ENCODE assay signal across 9 mouse cellular contexts in genomic region chr12:17371589-17372235, GRCm38 (mm10). TPM values are rescaled to one million over a fixed set of nuclear protein-coding genes. Genes with fewer than 3 reads are reported as not detected.
DNase-seq lines count a peak whose midpoint lies in the region; ATAC-seq and TF ChIP-seq lines count a peak whose summit lies in the region.
"Had no signal": no experiment of that assay in that cellular context is flagged by ENCODE, and none has a peak within 500 bp of the region (broad histone marks: within the 10 kb centered on the region; RNA-seq: fewer than 3 reads in every experiment).

No protein-coding gene starts in this region.

- H3K27ac ChIP-seq in thymus, adult 2 months (ENCODE audit: control insufficient read depth, insufficient read depth, low read length) = no peak overlapping the region
- no peak overlapping the region for H3K27ac ChIP-seq in cortical plate, adult 2 months (ENCODE audit: insufficient read depth, low read length)

- H3K4me3 ChIP-seq in thymus, adult 2 months (ENCODE audit: control insufficient read depth, insufficient read depth, low read length) = no peak overlapping the region
- no peak overlapping the region for H3K4me3 ChIP-seq in cortical plate, adult 2 months (ENCODE audit: insufficient read depth, low read length)

- peaks cover 3% of the 10 kb centered on the region; the same call in 1 of the 2 replicates for H3K36me3 ChIP-seq in thymus, adult 2 months (ENCODE audit: control insufficient read depth, insufficient read depth, low read length)

- no peak for TF ChIP-seq POLR2A in thymus, adult 2 months (IDR thresholded peaks at IDR 0.05; ENCODE audit: control insufficient read depth, extremely low read depth, insufficient read depth, low read length, poor library complexity)
- no peak for TF ChIP-seq POLR2A in cortical plate, adult 2 months (IDR thresholded peaks at IDR 0.05; ENCODE audit: extremely low read depth, insufficient read depth, low read length)

- 94% methylated on average over 8 of the region's 8 CpGs for WGBS in thymus, adult 2 months

- H3K27me3 ChIP-seq in thymus, adult 2 months (ENCODE audit: control insufficient read depth, insufficient read depth, low read length) = no peaks in the 10 kb centered on the region

- TF ChIP-seq CTCF in thymus, adult 2 months (IDR thresholded peaks at IDR 0.05; ENCODE audit: borderline replicate concordance, control insufficient read depth, extremely low read depth, insufficient read depth, low read length, poor library complexity) = no peak
- 0 out of 2 replicates have a peak, but pooled peaks have one; percentile 21 for TF ChIP-seq CTCF in cortical plate, adult 2 months (IDR thresholded peaks at IDR 0.05; ENCODE audit: extremely low read depth, insufficient read depth, low read length)

- no peaks in the 10 kb centered on the region for H3K4me1 ChIP-seq in thymus, adult 2 months (replicated peaks; ENCODE audit: control insufficient read depth, insufficient read depth, low read length)
- H3K4me1 ChIP-seq in cortical plate, adult 2 months (ENCODE audit: control insufficient read depth, insufficient read depth, low read length) = no peaks in the 10 kb centered on the region

- peak; percentile 57 for DNase-seq in kidney, adult 9 months
- DNase-seq in kidney, postnatal 14 days = no peak
- peak; percentile 28 for DNase-seq in thymus, adult 2 months
- no peak for DNase-seq in thymus, adult 18-20 months
- no peak for DNase-seq in neural tube, embryonic 10.5 days (ENCODE audit: extremely low spot score, low spot score)
- no peak for DNase-seq in urinary bladder, postnatal 4 days (ENCODE audit: low spot score in 2 of 2)

- no peak for ATAC-seq in activated CD4-positive, CD25-positive, alpha-beta regulatory T cell, adult 4 months
- ATAC-seq: forebrain, embryonic 14.5 days had no signal

RNA-seq across cellular contexts. Expression of gene Nol10, which starts 23.5 kb away (rescaled TPM):
- 6.2 and 6.3 TPM in 2 replicates for polyA plus RNA-seq in thymus, adult 2 months (2012; rRNA removed)
- 15.7 and 15.9 TPM in 2 replicates for polyA plus RNA-seq in cortical plate, adult 2 months (2012; rRNA removed)
- 10 to 100 TPM; 25.4 to 29.9 TPM for polyA plus RNA-seq in activated CD4-positive, CD25-positive, alpha-beta regulatory T cell, adult 4 months (2017; shearing (Covaris generic))

RNA-seq across cellular contexts. Expression of gene Atp6v1c2, which starts 42.6 kb away (rescaled TPM):
- 0.29 and 0.71 TPM in 2 replicates for polyA plus RNA-seq in thymus, adult 2 months (2012; rRNA removed)
- polyA plus RNA-seq in cortical plate, adult 2 months (2012; rRNA removed) = 1.8 and 2.2 TPM in 2 replicates
- polyA plus RNA-seq in activated CD4-positive, CD25-positive, alpha-beta regulatory T cell, adult 4 months (2017; shearing (Covaris generic)) = under 1 TPM in 1 of 2 experiments, not detected in 1; 0.34 TPM

Comparison
In these comparisons a context has a peak if more than half of its experiments do, and no peak if none do; other contexts are left out.
1. DNase-seq: peak in kidney, adult 9 months (single experiment) and thymus, adult 2 months (single experiment); none in kidney, postnatal 14 days (single experiment), thymus, adult 18-20 months (0 of 2), neural tube, embryonic 10.5 days (single experiment) and urinary bladder, postnatal 4 days (0 of 2).